Mouse (Mus musculus) pancreas, adult 10 weeks (tissue): Measurements from ENCODE around the gene Ccna2. TPM values are rescaled to one million over a fixed set of nuclear protein-coding genes. Genes with fewer than 3 reads are reported as not detected.

Source experiments
- polyA plus RNA-seq: library from polyadenylated mRNA; stranded (reverse); fragments of 350-450 nt; fragmentation: Illumina TruSeq; extraction: RNeasy Lipid Tissue Mini Kit (QIAGEN cat#74804); gene quantifications from one replicate; pipeline ENCODE4 v1.2.3, GENCODE M21; 2015; ENCODE audit warnings: low read depth, low replicate concordance; ENCODE audit not compliant: insufficient read depth

Gene Ccna2
- polyA plus RNA-seq = 0.63 TPM

DNA sequence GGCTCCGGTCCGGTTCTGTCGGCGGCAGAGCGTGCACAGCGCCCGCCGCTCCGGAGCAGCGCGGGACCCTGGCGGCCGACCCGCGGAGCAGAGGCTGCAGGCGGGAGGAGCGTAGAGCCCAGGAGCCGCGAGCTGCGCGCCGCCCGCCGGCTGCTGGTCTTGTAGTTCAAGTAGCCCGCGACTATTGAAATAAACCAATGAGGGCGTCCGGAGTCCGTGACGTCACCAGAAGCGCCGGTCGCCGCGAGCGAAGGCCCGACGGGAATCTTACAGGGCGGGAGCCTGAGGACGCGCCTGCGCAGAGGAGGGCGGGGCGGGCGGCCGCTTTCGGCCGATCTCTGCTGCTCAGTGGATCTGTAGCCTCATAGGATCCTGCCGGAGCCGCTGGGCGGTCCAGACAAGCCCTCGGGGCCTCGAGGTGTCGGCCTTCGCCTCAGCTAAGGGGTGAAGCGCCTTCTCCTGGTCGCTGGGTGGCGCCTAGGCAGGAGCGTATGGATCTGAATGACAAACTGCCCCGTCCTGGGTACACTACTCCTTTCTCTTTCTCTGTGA is at the start of gene Ccna2:
TSS of gene Ccna2 (minus strand) at position 324 of the 552 bp plus-strand sequence.

DNA sequence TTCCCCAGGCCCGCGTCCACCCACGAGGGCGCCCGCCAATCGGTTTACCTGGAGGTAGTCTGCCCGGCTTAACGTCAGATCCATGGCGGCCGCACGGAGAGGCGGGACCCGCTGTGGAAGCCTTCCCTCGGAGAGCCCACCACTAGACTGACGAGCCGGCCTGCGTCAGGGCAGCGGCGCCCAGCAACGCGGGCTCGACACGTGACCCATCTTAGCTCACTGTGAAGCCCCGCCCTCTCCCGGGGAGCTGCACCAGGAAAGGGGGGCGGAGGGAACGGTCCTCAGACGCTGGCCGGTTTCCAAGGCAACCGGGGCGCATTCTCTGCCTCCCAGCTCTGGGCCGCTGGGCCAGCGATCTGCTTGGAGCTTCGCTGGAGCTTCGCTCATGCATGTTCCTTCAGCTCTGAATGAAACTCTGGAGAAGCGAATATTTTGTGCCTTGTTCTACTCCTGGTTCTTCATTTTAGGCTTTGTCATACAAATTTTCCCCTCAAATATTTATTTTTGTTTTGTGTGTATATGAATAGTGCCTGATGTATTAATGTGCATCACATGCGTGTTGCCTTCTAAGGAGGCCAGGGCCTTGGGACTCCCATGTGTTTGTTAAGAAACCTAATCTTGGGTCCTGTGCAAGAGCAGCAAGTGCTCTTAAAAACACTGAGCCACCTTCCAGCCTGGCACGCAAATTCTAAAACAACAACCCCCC is 41.4 kb upstream of the Ccna2 start, which contains the start of gene Bbs7:
TSS of gene Bbs7 (minus strand) at position 276 of the 706 bp plus-strand sequence.

DNA sequence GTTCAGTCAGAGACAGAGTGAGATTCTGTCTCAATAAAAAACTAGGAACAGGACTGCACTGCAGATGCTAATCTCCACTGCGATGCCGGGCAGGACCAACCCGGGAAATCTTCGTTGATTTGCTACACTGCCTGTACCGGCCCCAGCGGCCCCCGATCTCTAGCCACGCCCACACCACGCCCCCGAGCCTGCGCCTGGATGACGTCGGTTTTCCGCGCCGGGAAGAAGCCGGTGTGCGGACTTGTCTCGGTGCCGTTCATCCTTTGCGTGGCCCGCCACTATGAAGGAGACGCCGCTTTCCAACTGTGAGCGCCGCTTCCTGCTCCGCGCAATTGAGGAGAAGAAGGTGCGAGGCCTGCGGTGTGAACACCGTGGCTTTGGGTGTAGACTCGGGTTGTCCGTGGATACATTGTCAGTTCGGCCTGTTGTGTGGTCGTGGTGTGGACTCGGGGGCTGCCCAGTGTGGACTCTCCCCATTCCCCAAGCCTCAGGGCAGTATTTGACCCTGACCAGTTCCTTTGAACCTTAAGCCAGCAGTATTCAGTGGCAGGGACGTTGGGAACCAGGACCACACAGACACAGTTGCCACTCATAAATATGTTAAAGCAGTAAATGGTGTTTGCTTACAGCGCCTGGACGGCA is 19.4 kb downstream of the Ccna2 start, which contains the start of gene Exosc9:
TSS of gene Exosc9 (plus strand) at position 201 of the 642 bp plus-strand sequence.

GRCm38 (mm10) chr3:36521073-36522060 is 50.6 kb downstream of the Ccna2 start, which contains the start of gene Gm11549:
TSS of gene Gm11549 (minus strand) at chr3:36521813.

Other genes starting within 250 kb of the Ccna2 start
- 138 TPM for gene Anxa5, start 96.3 kb downstream of the Ccna2 start, polyA plus RNA-seq
- gene 1810062G17Rik, start 96.2 kb downstream of the Ccna2 start, polyA plus RNA-seq = 1.3 TPM
- not detected for gene Gm11549, start 50.3 kb downstream of the Ccna2 start, polyA plus RNA-seq
- 7.9 TPM for gene Exosc9, start 19.5 kb downstream of the Ccna2 start, polyA plus RNA-seq
- 1.4 TPM for gene Bbs7, start 41.3 kb upstream of the Ccna2 start, polyA plus RNA-seq
- 3.5 TPM for gene Trpc3, start 118.0 kb upstream of the Ccna2 start, polyA plus RNA-seq